Mouse (Mus musculus): ENCODE results near the gene Runx2.

GRCm38 (mm10) chr17:44627317-44627716 is 187.3 kb downstream of the Runx2 start:
- TF ChIP-seq CTCF (IDR thresholded peaks at IDR 0.05; ENCODE audit: borderline replicate concordance, insufficient read depth, low read length) (no peak), POLR2A (IDR thresholded peaks at IDR 0.05; ENCODE audit: low read depth, low read length) (no peak)

Measured in embryonic fibroblast, embryonic 13.5 days (primary cell).